Mouse (Mus musculus) liver (tissue): ENCODE measurements around the gene Skil.
A peak's percentile ranks its signal among the peaks of the same experiment; 100 is the strongest.

ENCODE experiments used
- DNase-seq: peaks from one replicate; pipeline ENCODE4 v3.0.0-alpha.2; 2020; ENCODE audit warnings: mixed read lengths

The Skil gene

GRCm38 (mm10) chr3:31085000-31085399, 9.9 kb upstream of the Skil start:
- DNase-seq = no peak

GRCm38 (mm10) chr3:31088789-31089775, 5.8 kb upstream of the Skil start:
- no peak for DNase-seq

- no peak for DNase-seq
Measured at GRCm38 (mm10) chr3:31089956-31090355, 4.9 kb upstream of the Skil start.

GRCm38 (mm10) chr3:31093196-31093595, 1.7 kb upstream of the Skil start:
- peak; percentile 25 for DNase-seq

GRCm38 (mm10) chr3:31093627-31094351, 1.1 kb upstream of the Skil start:
- DNase-seq = peak; percentile 85

- DNase-seq = peak; percentile 29
Measured at GRCm38 (mm10) chr3:31095179-31095490, 277 bp downstream of the Skil start.

- DNase-seq = peak; percentile 32
Measured at GRCm38 (mm10) chr3:31095491-31096154, 765 bp downstream of the Skil start.

- DNase-seq = no peak
Measured at GRCm38 (mm10) chr3:31096155-31097101, 1.6 kb downstream of the Skil start.

GRCm38 (mm10) chr3:31097102-31097720, 2.4 kb downstream of the Skil start:
- no peak for DNase-seq

GRCm38 (mm10) chr3:31097976-31098375, 3.1 kb downstream of the Skil start:
- no peak for DNase-seq

GRCm38 (mm10) chr3:31098556-31098955, 3.7 kb downstream of the Skil start:
- DNase-seq = no peak

- DNase-seq = no peak
Measured at GRCm38 (mm10) chr3:31100026-31100425, 5.2 kb downstream of the Skil start.

GRCm38 (mm10) chr3:31100802-31101201, 5.9 kb downstream of the Skil start:
- DNase-seq = no peak

- no peak for DNase-seq
Measured at GRCm38 (mm10) chr3:31104936-31105335, 10.1 kb downstream of the Skil start.

GRCm38 (mm10) chr3:31106597-31106996, 11.7 kb downstream of the Skil start:
- no peak for DNase-seq

GRCm38 (mm10) chr3:31107674-31108073, 12.8 kb downstream of the Skil start:
- DNase-seq = no peak

- DNase-seq = no peak
Measured at GRCm38 (mm10) chr3:31109108-31109507, 14.2 kb downstream of the Skil start.

- no peak for DNase-seq
Measured at GRCm38 (mm10) chr3:31123098-31123497, 28.2 kb downstream of the Skil start.

GRCm38 (mm10) chr3:31126303-31126702, 31.4 kb downstream of the Skil start:
- no peak for DNase-seq

GRCm38 (mm10) chr3:31126848-31127247, 32.0 kb downstream of the Skil start:
- no peak for DNase-seq

- DNase-seq = no peak
Measured at GRCm38 (mm10) chr3:31129766-31130165, 34.9 kb downstream of the Skil start.

- DNase-seq = peak; percentile 26
Measured at GRCm38 (mm10) chr3:31133664-31134063, 38.8 kb downstream of the Skil start.
